Mouse (Mus musculus): ENCODE data around the gene Mapk8ip3.

GRCm38 (mm10) chr17:24885356-24886133, 51.2 kb downstream of the Mapk8ip3 start:
- TF ChIP-seq POLR2A (IDR thresholded peaks at IDR 0.05; ENCODE audit: control insufficient read depth, low read depth, low read length) (0 out of 2 replicates have a peak, but pooled peaks have one; percentile 16), CTCF (IDR thresholded peaks at IDR 0.05; ENCODE audit: control insufficient read depth, insufficient read depth, insufficient replicate concordance, low read depth, low read length) (no peak)

Data from testis, adult 2 months (tissue).